Comparison of ENCODE assay signal across 27 mouse cellular contexts in genomic region chr4:43931877-43932276, GRCm38 (mm10). TPM values are rescaled to one million over a fixed set of nuclear protein-coding genes. Genes with fewer than 3 reads are reported as not detected.
DNase-seq lines count a peak whose midpoint lies in the region; ATAC-seq and TF ChIP-seq lines count a peak whose summit lies in the region.
"Had no signal": no experiment of that assay in that cellular context is flagged by ENCODE, and none has a peak within 500 bp of the region (broad histone marks: within the 10 kb centered on the region; RNA-seq: fewer than 3 reads in every experiment).

No protein-coding gene starts in this region.

- no peaks in the 10 kb centered on the region for H3K9me3 ChIP-seq in heart, embryonic 12.5 days (replicated peaks)
- no peaks in the 10 kb centered on the region for H3K9me3 ChIP-seq in heart, embryonic 11.5 days (replicated peaks; ENCODE audit: control insufficient read depth, low read length)
- H3K9me3 ChIP-seq in liver, embryonic 16.5 days (replicated peaks; ENCODE audit: control insufficient read depth, low read length) = no peaks in the 10 kb centered on the region
- no peaks in the 10 kb centered on the region for H3K9me3 ChIP-seq in liver, embryonic 11.5 days (ENCODE audit: control insufficient read depth, low read length)
- no peaks in the 10 kb centered on the region for H3K9me3 ChIP-seq in liver, postnatal 0 days (ENCODE audit: low read length)
- H3K9me3 ChIP-seq: embryonic facial prominence, embryonic 13.5 days; forebrain, embryonic 12.5 days; hindbrain, embryonic 15.5 days; limb, embryonic 10.5 days; liver, embryonic 13.5 days; midbrain, embryonic 13.5 days; stomach, embryonic 15.5 days had no signal

- no peak overlapping the region for H3K9ac ChIP-seq in heart, embryonic 12.5 days
- H3K9ac ChIP-seq in heart, embryonic 11.5 days (ENCODE audit: low read depth, low read length) = no peak overlapping the region
- no peak overlapping the region for H3K9ac ChIP-seq in liver, embryonic 16.5 days (ENCODE audit: low read depth, low read length)
- H3K9ac ChIP-seq in liver, embryonic 11.5 days (ENCODE audit: low read depth, low read length) = no peak overlapping the region
- H3K9ac ChIP-seq in liver, postnatal 0 days (replicated peaks) = no peak overlapping the region
- H3K9ac ChIP-seq: embryonic facial prominence, embryonic 13.5 days; forebrain, embryonic 12.5 days; hindbrain, embryonic 15.5 days; liver, embryonic 13.5 days; midbrain, embryonic 13.5 days; stomach, embryonic 15.5 days had no signal

- H3K27me3 ChIP-seq in heart, embryonic 12.5 days (replicated peaks) = no peaks in the 10 kb centered on the region
- no peaks in the 10 kb centered on the region for H3K27me3 ChIP-seq in heart, embryonic 11.5 days (ENCODE audit: control insufficient read depth, insufficient read depth, low read length)
- no peaks in the 10 kb centered on the region for H3K27me3 ChIP-seq in liver, embryonic 16.5 days (ENCODE audit: control insufficient read depth, insufficient read depth, low read depth, low read length)
- H3K27me3 ChIP-seq in liver, embryonic 11.5 days (replicated peaks; ENCODE audit: control insufficient read depth, insufficient read depth, low read length) = no peaks in the 10 kb centered on the region
- no peaks in the 10 kb centered on the region for H3K27me3 ChIP-seq in liver, postnatal 0 days (ENCODE audit: insufficient read depth, low read length)
- no peaks in the 10 kb centered on the region for H3K27me3 ChIP-seq in cerebellum, adult 2 months (ENCODE audit: control insufficient read depth, insufficient read depth, low read length)
- H3K27me3 ChIP-seq: embryonic facial prominence, embryonic 13.5 days; forebrain, embryonic 12.5 days; hindbrain, embryonic 15.5 days; liver, embryonic 13.5 days; midbrain, embryonic 13.5 days; stomach, embryonic 15.5 days had no signal

- H3K4me2 ChIP-seq in heart, embryonic 12.5 days = no peak overlapping the region
- H3K4me2 ChIP-seq in heart, embryonic 11.5 days = no peak overlapping the region
- H3K4me2 ChIP-seq in liver, embryonic 16.5 days (ENCODE audit: low read depth, low read length) = no peak overlapping the region
- H3K4me2 ChIP-seq in liver, embryonic 11.5 days = no peak overlapping the region
- H3K4me2 ChIP-seq in liver, postnatal 0 days (ENCODE audit: low read depth, low read length) = no peak overlapping the region
- H3K4me2 ChIP-seq: embryonic facial prominence, embryonic 13.5 days; forebrain, embryonic 12.5 days; hindbrain, embryonic 15.5 days; liver, embryonic 13.5 days; midbrain, embryonic 13.5 days; stomach, embryonic 15.5 days had no signal

- TF ChIP-seq CTCF in liver, postnatal 0 days (IDR thresholded peaks at IDR 0.05; ENCODE audit: low read depth) = no peak
- no peak for TF ChIP-seq CTCF in cerebellum, adult 2 months (IDR thresholded peaks at IDR 0.05; ENCODE audit: borderline replicate concordance, insufficient read depth, low read depth, low read length)

- no peak for DNase-seq in liver, embryonic 11.5 days (ENCODE audit: low spot score)
- no peak for DNase-seq in liver, postnatal 0 days
- DNase-seq in thymus, postnatal 25 days = no peak
- no peak for DNase-seq in cerebellum, adult 2 months
- DNase-seq in cerebellum, postnatal 10 days = no peak
- DNase-seq: adrenal gland, postnatal 25 days; cerebellum, postnatal 25 days; embryo, embryonic 11 days; gastrocnemius, postnatal 25 days; kidney, adult 2 months; kidney, postnatal 10 days; liver, embryonic 13.5 days; thymus, adult 18-20 months had no signal

- no peak for TF ChIP-seq POLR2A in cerebellum, adult 2 months (IDR thresholded peaks at IDR 0.05; ENCODE audit: borderline replicate concordance, insufficient read depth, low read length)

- TF ChIP-seq EP300 in liver, postnatal 0 days (IDR thresholded peaks at IDR 0.05; ENCODE audit: low read depth) = no peak

- peaks cover 75% of the 10 kb centered on the region for H3K36me3 ChIP-seq in heart, embryonic 12.5 days
- peaks cover 29% of the 10 kb centered on the region for H3K36me3 ChIP-seq in heart, embryonic 11.5 days (ENCODE audit: control insufficient read depth, insufficient read depth, low read length)
- no peaks in the 10 kb centered on the region for H3K36me3 ChIP-seq in liver, embryonic 16.5 days (ENCODE audit: control insufficient read depth, insufficient read depth)
- peaks cover 11% of the 10 kb centered on the region for H3K36me3 ChIP-seq in liver, embryonic 11.5 days (ENCODE audit: control insufficient read depth, insufficient read depth, low read length)
- H3K36me3 ChIP-seq in liver, postnatal 0 days (replicated peaks; ENCODE audit: insufficient read depth, low read length) = no peaks in the 10 kb centered on the region
- H3K36me3 ChIP-seq: liver, embryonic 13.5 days had no signal

- H3K4me3 ChIP-seq in heart, embryonic 12.5 days = no peak overlapping the region
- H3K4me3 ChIP-seq in heart, embryonic 11.5 days (ENCODE audit: low read depth, low read length) = no peak overlapping the region
- no peak overlapping the region for H3K4me3 ChIP-seq in liver, embryonic 16.5 days (ENCODE audit: low read depth, low read length)
- no peak overlapping the region for H3K4me3 ChIP-seq in liver, embryonic 11.5 days (ENCODE audit: low read depth, low read length)
- no peak overlapping the region for H3K4me3 ChIP-seq in liver, postnatal 0 days (ENCODE audit: low read depth, low read length)
- no peak overlapping the region for H3K4me3 ChIP-seq in cerebellum, adult 2 months (replicated peaks; ENCODE audit: insufficient read depth, low read depth, low read length)
- H3K4me3 ChIP-seq: embryonic facial prominence, embryonic 13.5 days; erythroblast, embryonic 14.5 days; forebrain, embryonic 12.5 days; hindbrain, embryonic 15.5 days; limb, embryonic 10.5 days; liver, embryonic 13.5 days; midbrain, embryonic 13.5 days; stomach, embryonic 15.5 days had no signal

- peak; percentile 55; the same call in 1 of the 2 replicates for ATAC-seq in heart, embryonic 12.5 days (ENCODE audit: insufficient number of reproducible peaks, low FRiP score)
- no peak for ATAC-seq in heart, embryonic 11.5 days (replicated peaks; ENCODE audit: insufficient number of reproducible peaks, low FRiP score, low TSS enrichment)
- ATAC-seq in liver, embryonic 16.5 days (ENCODE audit: low read depth) = 0 out of 2 replicates have a peak, but pooled peaks have one; percentile 27
- ATAC-seq in liver, embryonic 11.5 days (replicated peaks; ENCODE audit: low FRiP score) = no peak
- no peak for ATAC-seq in liver, postnatal 0 days
- ATAC-seq: activated CD4-positive, CD25-positive, alpha-beta regulatory T cell, adult 4 months; lung, postnatal 0 days; midbrain, embryonic 13.5 days had no signal

- 0 out of 2 replicates have a peak, but pooled peaks cover 5% of the 10 kb centered on the region for H3K4me1 ChIP-seq in heart, embryonic 12.5 days (replicated peaks)
- no peaks in the 10 kb centered on the region for H3K4me1 ChIP-seq in heart, embryonic 11.5 days (ENCODE audit: control insufficient read depth, insufficient read depth, low read length)
- peaks cover 4% of the 10 kb centered on the region for H3K4me1 ChIP-seq in liver, embryonic 16.5 days (ENCODE audit: control insufficient read depth, low read depth, low read length)
- no peaks in the 10 kb centered on the region; the same call in 1 of the 2 replicates for H3K4me1 ChIP-seq in liver, embryonic 11.5 days (replicated peaks; ENCODE audit: control insufficient read depth, insufficient read depth, low read length)
- H3K4me1 ChIP-seq in liver, postnatal 0 days (ENCODE audit: insufficient read depth) = peaks cover 11% of the 10 kb centered on the region; the same call in 1 of the 2 replicates
- H3K4me1 ChIP-seq in cerebellum, adult 2 months (ENCODE audit: control insufficient read depth, insufficient read depth, low read length) = no peaks in the 10 kb centered on the region
- H3K4me1 ChIP-seq: embryonic facial prominence, embryonic 13.5 days; forebrain, embryonic 12.5 days; hindbrain, embryonic 15.5 days; limb, embryonic 10.5 days; midbrain, embryonic 13.5 days; stomach, embryonic 15.5 days had no signal

- no peak overlapping the region for H3K27ac ChIP-seq in heart, embryonic 12.5 days (ENCODE audit: poor library complexity, severe bottlenecking)
- H3K27ac ChIP-seq in heart, embryonic 11.5 days (ENCODE audit: low read depth, low read length) = no peak overlapping the region
- no peak overlapping the region for H3K27ac ChIP-seq in liver, embryonic 16.5 days (ENCODE audit: low read length)
- H3K27ac ChIP-seq in liver, embryonic 11.5 days (ENCODE audit: low read depth, low read length) = no peak overlapping the region
- 0 out of 2 replicates have a peak overlapping the region, but pooled peaks have one; percentile 22 for H3K27ac ChIP-seq in liver, postnatal 0 days (ENCODE audit: low read depth)
- no peak overlapping the region for H3K27ac ChIP-seq in cerebellum, adult 2 months (ENCODE audit: insufficient read depth, low read length)
- H3K27ac ChIP-seq: embryonic facial prominence, embryonic 13.5 days; forebrain, embryonic 12.5 days; hindbrain, embryonic 15.5 days; limb, embryonic 10.5 days; liver, embryonic 13.5 days; macrophage; midbrain, embryonic 13.5 days; stomach, embryonic 15.5 days had no signal

- WGBS in heart, embryonic 12.5 days = 42% methylated on average over 4 of the region's 4 CpGs
- 45% methylated on average over 4 of the region's 4 CpGs for WGBS in heart, embryonic 11.5 days (ENCODE audit: insufficient replicate concordance)
- 40% methylated on average over 4 of the region's 4 CpGs for WGBS in liver, embryonic 16.5 days (ENCODE audit: insufficient replicate concordance)
- 76% methylated on average over 4 of the region's 4 CpGs for WGBS in liver, embryonic 11.5 days
- WGBS in liver, postnatal 0 days (ENCODE audit: insufficient replicate concordance) = 54% methylated on average over 4 of the region's 4 CpGs
- WGBS in cerebellum, adult 2 months = 66% methylated on average over 4 of the region's 4 CpGs

RNA-seq across cellular contexts. Expression of gene Glipr2, which starts 25.3 kb away (rescaled TPM):
- 95.7 and 97.5 TPM in 2 replicates for polyA plus RNA-seq in heart, embryonic 12.5 days (2016; fragmentation: Nextera tagmentation; extraction: Ambion mirVana)
- polyA plus RNA-seq in heart, embryonic 11.5 days (2014; fragmentation: Nextera tagmentation; extraction: Ambion mirVana) = 112 and 136 TPM in 2 replicates
- polyA plus RNA-seq in liver, embryonic 16.5 days (2015; fragmentation: Nextera tagmentation; extraction: Ambion mirVana) = 60.5 and 66.1 TPM in 2 replicates
- 71.4 and 81.6 TPM in 2 replicates for polyA plus RNA-seq in liver, embryonic 11.5 days (2014; fragmentation: Nextera tagmentation; extraction: Ambion mirVana)
- polyA plus RNA-seq in liver, postnatal 0 days (2015; fragmentation: Nextera tagmentation; extraction: Ambion mirVana) = 19.4 and 20.4 TPM in 2 replicates
- polyA plus RNA-seq in cerebellum, adult 2 months (2012; rRNA removed) = 6.8 and 7.4 TPM in 2 replicates

RNA-seq across cellular contexts. Expression of gene Ccin, which starts 51.4 kb away (rescaled TPM):
- polyA plus RNA-seq in heart, embryonic 12.5 days (2016; fragmentation: Nextera tagmentation; extraction: Ambion mirVana) = 0.09 TPM in 1 of 2 replicates, not detected in the other
- not detected in 2 replicates for polyA plus RNA-seq in heart, embryonic 11.5 days (2014; fragmentation: Nextera tagmentation; extraction: Ambion mirVana)
- not detected in 2 replicates for polyA plus RNA-seq in liver, embryonic 16.5 days (2015; fragmentation: Nextera tagmentation; extraction: Ambion mirVana)
- not detected in 2 replicates for polyA plus RNA-seq in liver, embryonic 11.5 days (2014; fragmentation: Nextera tagmentation; extraction: Ambion mirVana)
- not detected in 2 replicates for polyA plus RNA-seq in liver, postnatal 0 days (2015; fragmentation: Nextera tagmentation; extraction: Ambion mirVana)
- not detected in 2 replicates for polyA plus RNA-seq in cerebellum, adult 2 months (2012; rRNA removed)
- polyA plus RNA-seq: embryonic facial prominence, embryonic 13.5 days; erythroblast, embryonic 14.5 days; hindbrain, embryonic 15.5 days; intestine, embryonic 14.5 days; limb, embryonic 10.5 days; liver, embryonic 13.5 days; lung, postnatal 0 days; macrophage; midbrain, embryonic 13.5 days; stomach, embryonic 15.5 days had no signal

RNA-seq across cellular contexts. Expression of gene Reck, which starts 56.5 kb away (rescaled TPM):
- polyA plus RNA-seq in heart, embryonic 12.5 days (2016; fragmentation: Nextera tagmentation; extraction: Ambion mirVana) = 12.8 and 14.6 TPM in 2 replicates
- polyA plus RNA-seq in heart, embryonic 11.5 days (2014; fragmentation: Nextera tagmentation; extraction: Ambion mirVana) = 11.8 and 13.6 TPM in 2 replicates
- 1.7 and 2.1 TPM in 2 replicates for polyA plus RNA-seq in liver, embryonic 16.5 days (2015; fragmentation: Nextera tagmentation; extraction: Ambion mirVana)
- 9.1 and 9.6 TPM in 2 replicates for polyA plus RNA-seq in liver, embryonic 11.5 days (2014; fragmentation: Nextera tagmentation; extraction: Ambion mirVana)
- 1.8 and 2.3 TPM in 2 replicates for polyA plus RNA-seq in liver, postnatal 0 days (2015; fragmentation: Nextera tagmentation; extraction: Ambion mirVana)
- 8.3 and 9.8 TPM in 2 replicates for polyA plus RNA-seq in cerebellum, adult 2 months (2012; rRNA removed)
- polyA plus RNA-seq: erythroblast, embryonic 14.5 days had no signal

Comparison
In these comparisons a context has a peak if more than half of its experiments do, and no peak if none do; other contexts are left out.
1. ATAC-seq: peak in heart, embryonic 12.5 days (single experiment) and liver, embryonic 16.5 days (single experiment); none in heart, embryonic 11.5 days (single experiment), liver, embryonic 11.5 days (single experiment) and liver, postnatal 0 days (single experiment).